ENCODE assay signal across 8 mouse cellular contexts in genomic region chr1:155972146-155973067, GRCm38 (mm10). TPM values are rescaled to one million over a fixed set of nuclear protein-coding genes. Genes with fewer than 3 reads are reported as not detected.
DNase-seq lines count a peak whose midpoint lies in the region; ATAC-seq and TF ChIP-seq lines count a peak whose summit lies in the region.

No protein-coding gene starts in this region.

- peaks cover 8% of the 10 kb centered on the region for H3K9me3 ChIP-seq in CH12.LX (replicated peaks; ENCODE audit: low read length)
- H3K9me3 ChIP-seq in liver, postnatal 0 days (ENCODE audit: low read length): no peaks in the 10 kb centered on the region

- H3K4me1 ChIP-seq in kidney, adult 2 months (ENCODE audit: control insufficient read depth, insufficient read depth, low read length): no peaks in the 10 kb centered on the region
- peaks cover 0 to 31% of the 10 kb centered on the region in 2 experiments; a peak in 2 of 4 replicates for H3K4me1 ChIP-seq in CH12.LX (ENCODE audit: control insufficient read depth in 1 of 2, insufficient read depth in 2 of 2)
- H3K4me1 ChIP-seq in bone marrow, adult 2 months (ENCODE audit: control insufficient read depth, insufficient read depth, low read length): peaks cover 1% of the 10 kb centered on the region
- peaks cover 26% of the 10 kb centered on the region for H3K4me1 ChIP-seq in liver, postnatal 0 days (ENCODE audit: insufficient read depth)

- TF ChIP-seq POLR2A in kidney, adult 2 months (IDR thresholded peaks at IDR 0.05; ENCODE audit: low read depth, low read length): no peak
- no peak for TF ChIP-seq POLR2A in CH12.LX (IDR thresholded peaks at IDR 0.05; ENCODE audit: low read depth, low read length)
- TF ChIP-seq POLR2A in bone marrow, adult 2 months (IDR thresholded peaks at IDR 0.05; ENCODE audit: borderline replicate concordance, control insufficient read depth, low read depth, low read length): no peak

- peak overlapping the region; percentile 92 for H3K9ac ChIP-seq in CH12.LX (ENCODE audit: insufficient read depth, low read depth)
- peak overlapping the region; percentile 97 for H3K9ac ChIP-seq in liver, postnatal 0 days (replicated peaks)

- TF ChIP-seq EP300 in CH12.LX (IDR thresholded peaks at IDR 0.05; ENCODE audit: low read length): no peak
- TF ChIP-seq EP300 in liver, postnatal 0 days (IDR thresholded peaks at IDR 0.05; ENCODE audit: low read depth): no peak

- peaks cover 8% of the 10 kb centered on the region for H3K79me2 ChIP-seq in CH12.LX (replicated peaks; ENCODE audit: control insufficient read depth, extremely low read depth, insufficient read depth, poor library complexity, severe bottlenecking)

- peak; percentile 47 for DNase-seq in kidney, adult 2 months
- no peak for DNase-seq in kidney, postnatal 25 days
- peak; percentile 35 for DNase-seq in CH12.LX (ENCODE audit: extremely low read depth)
- DNase-seq in liver, postnatal 0 days: no peak
- peak; percentile 21 for DNase-seq in skeletal muscle tissue, adult 2 months (ENCODE audit: low read depth, low spot score)
- DNase-seq in thymus, postnatal 25 days: no peak

- WGBS in kidney, adult 2 months: 1% methylated on average over 37 of the region's 51 CpGs
- WGBS in bone marrow, adult 2 months: under 1% methylated on average over 50 of the region's 51 CpGs
- WGBS in liver, postnatal 0 days (ENCODE audit: insufficient replicate concordance): 2% methylated on average over 35 of the region's 51 CpGs

- peak overlapping the region; percentile 85 for H3K4me3 ChIP-seq in kidney, adult 2 months (ENCODE audit: insufficient read depth, low read depth, low read length)
- peak overlapping the region; percentile 77 to 94 (median 93) for H3K4me3 ChIP-seq in CH12.LX (replicated peaks in 1 of 3; ENCODE audit: low read depth in 2 of 3, low read length in 2 of 3, poor library complexity in 1 of 3)
- H3K4me3 ChIP-seq in bone marrow, adult 2 months (replicated peaks; ENCODE audit: control insufficient read depth, low read depth, low read length): peak overlapping the region; percentile 74
- peak overlapping the region; percentile 93 for H3K4me3 ChIP-seq in liver, postnatal 0 days (ENCODE audit: low read depth, low read length)

- dilution Hi-C loops in CH12.LX (cut with MboI; ENCODE audit: extremely low pct_ligation_motif_present, extremely low pct_unique_long_range_greater_than_20kb, low sequenced_read_pairs): no loop called here

- no peaks in the 10 kb centered on the region for H3K27me3 ChIP-seq in kidney, adult 2 months (replicated peaks; ENCODE audit: control insufficient read depth, insufficient read depth, low read length)
- H3K27me3 ChIP-seq in CH12.LX (replicated peaks): no peaks in the 10 kb centered on the region
- H3K27me3 ChIP-seq in liver, postnatal 0 days (ENCODE audit: insufficient read depth, low read length): no peaks in the 10 kb centered on the region

- H3K36me3 ChIP-seq in kidney, adult 2 months (ENCODE audit: control insufficient read depth, insufficient read depth, low read length): no peaks in the 10 kb centered on the region
- H3K36me3 ChIP-seq in CH12.LX (replicated peaks in 1 of 2; ENCODE audit: control insufficient read depth in 1 of 2, insufficient read depth in 1 of 2, low read length in 1 of 2): peaks cover 0 to 5% of the 10 kb centered on the region in 2 experiments
- H3K36me3 ChIP-seq in liver, postnatal 0 days (replicated peaks; ENCODE audit: insufficient read depth, low read length): no peaks in the 10 kb centered on the region

- peak overlapping the region; percentile 70 for H3K27ac ChIP-seq in kidney, adult 2 months (ENCODE audit: insufficient read depth, low read depth, low read length)
- peak overlapping the region; percentile 36 for H3K27ac ChIP-seq in CH12.LX (ENCODE audit: insufficient read depth, low read depth)
- H3K27ac ChIP-seq in bone marrow, adult 2 months (ENCODE audit: control insufficient read depth, insufficient read depth, low read depth, low read length, poor library complexity): peak overlapping the region; percentile 97
- peak overlapping the region; percentile 95 for H3K27ac ChIP-seq in liver, postnatal 0 days (ENCODE audit: low read depth)

- no peak for TF ChIP-seq RAD21 in CH12.LX (IDR thresholded peaks at IDR 0.05; ENCODE audit: low read depth, low read length)

- no peak for TF ChIP-seq CTCF in kidney, adult 2 months (conservative IDR thresholded peaks at IDR 0.05; ENCODE audit: insufficient read depth, insufficient read length, low read depth, low read length)
- no peak for TF ChIP-seq CTCF in CH12.LX (conservative IDR thresholded peaks at IDR 0.05 in 1 of 2, IDR thresholded peaks at IDR 0.05 in 1 of 2; ENCODE audit: low read depth in 2 of 2, low read length in 2 of 2)
- no peak for TF ChIP-seq CTCF in bone marrow, adult 2 months (IDR thresholded peaks at IDR 0.05; ENCODE audit: control insufficient read depth, insufficient read depth, low read length)
- no peak for TF ChIP-seq CTCF in liver, postnatal 0 days (IDR thresholded peaks at IDR 0.05; ENCODE audit: low read depth)

- ATAC-seq in granulocyte monocyte progenitor cell, adult 5-6 weeks (replicated peaks; ENCODE audit: poor library complexity, severe bottlenecking): peak; percentile 13
- ATAC-seq in liver, postnatal 0 days: peak; percentile 43

- H3K4me2 ChIP-seq in CH12.LX (ENCODE audit: insufficient read depth, low read depth, poor library complexity, severe bottlenecking): peak overlapping the region; percentile 86
- peak overlapping the region; percentile 74 for H3K4me2 ChIP-seq in liver, postnatal 0 days (ENCODE audit: low read depth, low read length)

- in situ Hi-C loops in CH12.LX (cut with MboI; ENCODE audit: low pct_ligation_motif_present, low pct_unique_long_range_greater_than_20kb, low sequenced_read_pairs): no loop called here

TF ChIP-seq in CH12.LX, 34 proteins besides CTCF, POLR2A, EP300 and RAD21:
- TF ChIP-seq ZNF384 (IDR thresholded peaks at IDR 0.05; ENCODE audit: low read depth, low read length) (no peak), NELFE (IDR thresholded peaks at IDR 0.05; ENCODE audit: low read depth, low read length) (no peak), TBP (conservative IDR thresholded peaks at IDR 0.05; ENCODE audit: low read depth, low read length) (no peak), MAFK (IDR thresholded peaks at IDR 0.05; ENCODE audit: insufficient replicate concordance, low read length) (no peak), GABPA (IDR thresholded peaks at IDR 0.05; ENCODE audit: insufficient replicate concordance, low read depth, low read length) (no peak), UBTF (IDR thresholded peaks at IDR 0.05; ENCODE audit: low read depth, low read length) (0 out of 2 replicates have a peak, but pooled peaks have one; percentile 54), PAX5 (IDR thresholded peaks at IDR 0.05; ENCODE audit: low read length) (no peak), TCF12 (IDR thresholded peaks at IDR 0.05; ENCODE audit: low read depth, low read length) (no peak), JUN (IDR thresholded peaks at IDR 0.05; ENCODE audit: insufficient read depth, low read depth, low read length) (no peak), RCOR1 (conservative IDR thresholded peaks at IDR 0.05; ENCODE audit: low read depth, low read length) (no peak), SMC3 (IDR thresholded peaks at IDR 0.05; ENCODE audit: low read depth, low read length) (no peak), USF1 (IDR thresholded peaks at IDR 0.05; ENCODE audit: low read depth, low read length) (no peak), IRF4 (IDR thresholded peaks at IDR 0.05; ENCODE audit: low read depth, low read length) (0 out of 2 replicates have a peak, but pooled peaks have one; percentile 35), JUND (conservative IDR thresholded peaks at IDR 0.05; ENCODE audit: low read depth, low read length) (no peak), MAX (IDR thresholded peaks at IDR 0.05; ENCODE audit: low read length) (no peak), NRF1 (IDR thresholded peaks at IDR 0.05; ENCODE audit: low read depth, low read length) (no peak), MYC (IDR thresholded peaks at IDR 0.05; ENCODE audit: low read depth, low read length) (no peak), ELF1 (IDR thresholded peaks at IDR 0.05; ENCODE audit: low read depth, low read length) (no peak), CHD2 (IDR thresholded peaks at IDR 0.05; ENCODE audit: low read length) (no peak), ZMIZ1 (IDR thresholded peaks at IDR 0.05; ENCODE audit: low read depth, low read length) (no peak), POLR2AphosphoS2 (IDR thresholded peaks at IDR 0.05; ENCODE audit: low read depth, low read length) (no peak), SIN3A (IDR thresholded peaks at IDR 0.05; ENCODE audit: low read length) (peak; percentile 60; the same call in 1 of the 2 replicates), MEF2A (IDR thresholded peaks at IDR 0.05; ENCODE audit: borderline replicate concordance, low read depth, low read length) (no peak), MAZ (IDR thresholded peaks at IDR 0.05; ENCODE audit: low read depth, low read length) (no peak), E2F4 (IDR thresholded peaks at IDR 0.05; ENCODE audit: insufficient replicate concordance, low read depth, low read length) (no peak), MXI1 (IDR thresholded peaks at IDR 0.05; ENCODE audit: low read depth, low read length) (peak; percentile 47; the same call in 1 of the 2 replicates), HCFC1 (IDR thresholded peaks at IDR 0.05; ENCODE audit: low read depth, low read length) (no peak), CHD1 (IDR thresholded peaks at IDR 0.05; ENCODE audit: low read depth, low read length) (0 out of 2 replicates have a peak, but pooled peaks have one; percentile 13), KAT2A (IDR thresholded peaks at IDR 0.05; ENCODE audit: insufficient replicate concordance, low read length) (no peak), USF2 (conservative IDR thresholded peaks at IDR 0.05; ENCODE audit: low read depth, low read length) (no peak)

RNA-seq across cellular contexts. Expression of gene Cep350, which starts 0.6 kb away (rescaled TPM):
- 5.1 and 5.2 TPM in 2 replicates for polyA plus RNA-seq in kidney, adult 2 months (2012; rRNA removed)
- 5.3 and 6.8 TPM in 2 replicates for total RNA-seq in CH12.LX (2012; rRNA removed)
- 3.5 and 3.6 TPM in 2 replicates for total RNA-seq in CH12.LX (2014; rRNA removed)
- polyA plus RNA-seq in CH12.LX (2012; ENCODE audit: insufficient read length, low read depth): 8.3 and 8.5 TPM in 2 replicates
- 11.7 and 21.3 TPM in 2 replicates for polyA plus RNA-seq in bone marrow, adult 2 months (2011; ENCODE audit: insufficient read depth, insufficient read length, low replicate concordance, missing spikeins)
- 81.6 and 84.7 TPM in 2 replicates for total RNA-seq in granulocyte monocyte progenitor cell, adult 5-6 weeks (2014; fragmentation: Nextera tagmentation)
- total RNA-seq in granulocyte monocyte progenitor cell, adult 5-6 weeks (2017): 114 and 142 TPM in 2 replicates
- 4.6 and 5.7 TPM in 2 replicates for polyA plus RNA-seq in liver, postnatal 0 days (2015; fragmentation: Nextera tagmentation; extraction: Ambion mirVana)

Comparison
In these comparisons a context has a peak if more than half of its experiments do, and no peak if none do; other contexts are left out.
1. DNase-seq: peak in kidney, adult 2 months (single experiment), CH12.LX (single experiment) and skeletal muscle tissue, adult 2 months (single experiment); none in kidney, postnatal 25 days (0 of 2), liver, postnatal 0 days (single experiment) and thymus, postnatal 25 days (single experiment).
2. H3K27ac ChIP-seq: peak in every context shown above with its lines; median percentile 97 in bone marrow, adult 2 months; 95 in liver, postnatal 0 days; 70 in kidney, adult 2 months; 36 in CH12.LX.
3. Peak in every context shown above with its lines, with median percentiles within 50 percentile points of each other: H3K4me3 ChIP-seq.